Mouse (Mus musculus): ENCODE data around the gene Pcca.
A peak's percentile ranks its signal among the peaks of the same experiment; 100 is the strongest.

Gene Pcca

GRCm38 (mm10) chr14:122836221-122836620 lies 302.1 kb downstream of the Pcca start:
- DNase-seq (ENCODE audit: inconsistent ontology term) = peak; percentile 34

DNA sequence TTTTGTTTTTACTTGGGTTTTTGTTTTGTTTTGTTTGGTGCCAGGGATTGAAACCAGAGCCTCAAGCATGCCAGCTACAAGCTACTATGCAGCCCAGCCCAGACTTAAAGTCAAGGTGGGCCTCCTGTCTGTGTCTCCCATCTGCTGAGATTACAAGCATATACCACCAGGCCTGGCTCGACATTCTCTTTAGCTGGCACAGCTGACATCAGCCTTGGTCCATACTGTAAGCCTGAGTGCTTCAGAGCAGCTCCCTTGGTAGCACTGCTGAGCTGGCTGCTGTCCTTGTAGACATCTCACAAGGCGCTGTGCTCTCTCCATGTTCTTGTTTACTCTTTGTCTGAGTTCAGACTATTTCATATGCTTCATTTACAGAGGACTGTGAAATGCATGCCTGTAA lies 302.9 kb downstream of the Pcca start:
- DNase-seq (ENCODE audit: inconsistent ontology term) = no peak

- DNase-seq (ENCODE audit: inconsistent ontology term) = no peak
These were observed 318.5 kb downstream of the Pcca start for GRCm38 (mm10) chr14:122852506-122853057.

DNA sequence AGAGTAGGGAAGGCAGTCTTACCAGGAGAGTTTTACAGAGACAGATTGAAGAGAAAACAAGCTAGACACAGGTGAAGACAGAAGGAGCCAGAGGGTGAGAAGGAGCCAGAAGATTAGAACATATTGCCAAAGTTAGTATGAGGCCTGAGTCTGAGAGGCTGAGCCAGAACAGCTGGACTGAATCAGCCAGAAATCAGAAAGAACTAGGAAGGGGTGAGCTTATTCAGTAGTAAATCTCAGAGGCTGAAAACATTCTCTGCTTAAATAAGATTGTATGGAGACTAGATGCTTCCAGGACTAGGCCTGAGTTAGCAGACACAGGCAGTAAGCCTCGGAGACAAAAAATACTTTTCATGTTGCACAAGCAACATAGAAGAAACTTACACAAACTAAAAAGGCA lies 325.7 kb downstream of the Pcca start:
- no peak for DNase-seq (ENCODE audit: inconsistent ontology term)

DNA sequence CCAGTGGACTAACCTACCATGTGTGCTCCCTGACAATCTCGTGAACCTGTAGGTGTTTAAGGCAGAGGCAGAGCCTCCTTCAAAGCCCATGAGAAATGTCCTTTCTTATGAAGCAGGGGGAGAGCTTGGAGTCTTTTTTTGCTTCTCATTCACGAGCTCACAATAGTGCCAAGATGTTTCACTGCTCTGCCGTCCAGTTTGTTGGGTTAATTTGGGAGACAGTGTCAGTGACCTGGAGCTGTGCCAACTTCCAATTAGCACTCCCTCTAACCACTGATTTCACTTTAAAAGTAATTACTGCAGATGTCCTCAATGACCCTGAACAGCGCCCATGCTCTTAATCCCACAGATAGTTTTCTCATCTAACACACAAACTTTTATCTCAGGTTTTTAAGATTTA lies 328.5 kb downstream of the Pcca start:
- peak; percentile 83 for DNase-seq (ENCODE audit: inconsistent ontology term)

- no peak for DNase-seq (ENCODE audit: inconsistent ontology term)
These were observed 331.5 kb downstream of the Pcca start for GRCm38 (mm10) chr14:122865462-122866129.

DNA sequence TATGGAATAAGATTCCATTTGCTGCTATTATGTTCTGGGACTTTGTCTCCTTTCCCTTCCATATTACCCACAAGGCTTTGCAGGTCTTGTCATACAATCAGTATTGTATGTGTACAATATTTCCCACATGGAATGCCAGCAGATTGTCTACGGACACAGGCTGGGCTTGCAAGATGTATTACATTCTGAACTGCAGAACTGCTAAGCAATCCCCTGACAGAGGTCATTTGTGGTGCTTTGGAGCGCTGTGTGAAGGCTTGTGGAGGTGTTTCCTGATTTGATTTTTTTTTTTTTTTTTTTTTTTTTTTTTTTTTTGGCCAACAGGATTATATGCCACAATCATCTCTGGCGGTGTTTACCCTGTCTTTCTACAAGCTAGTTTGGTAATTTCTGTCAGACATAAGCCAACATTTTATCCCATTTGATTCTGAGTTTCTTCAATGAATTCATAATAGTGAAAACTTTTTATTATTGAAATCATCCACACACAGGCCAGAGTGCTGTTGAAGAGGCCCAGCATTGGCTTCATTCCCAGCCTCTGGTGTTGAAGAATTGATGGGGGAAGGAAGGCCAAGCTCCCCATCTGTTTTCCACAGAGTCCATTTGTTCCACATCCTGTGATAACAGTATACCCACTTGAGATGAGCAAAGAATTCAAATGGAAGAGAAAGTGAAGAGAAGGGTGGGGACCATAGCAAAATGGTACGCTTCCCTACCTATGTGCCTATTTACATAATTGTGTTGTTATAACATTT lies 333.6 kb downstream of the Pcca start:
- DNase-seq (ENCODE audit: inconsistent ontology term) = no peak

DNA sequence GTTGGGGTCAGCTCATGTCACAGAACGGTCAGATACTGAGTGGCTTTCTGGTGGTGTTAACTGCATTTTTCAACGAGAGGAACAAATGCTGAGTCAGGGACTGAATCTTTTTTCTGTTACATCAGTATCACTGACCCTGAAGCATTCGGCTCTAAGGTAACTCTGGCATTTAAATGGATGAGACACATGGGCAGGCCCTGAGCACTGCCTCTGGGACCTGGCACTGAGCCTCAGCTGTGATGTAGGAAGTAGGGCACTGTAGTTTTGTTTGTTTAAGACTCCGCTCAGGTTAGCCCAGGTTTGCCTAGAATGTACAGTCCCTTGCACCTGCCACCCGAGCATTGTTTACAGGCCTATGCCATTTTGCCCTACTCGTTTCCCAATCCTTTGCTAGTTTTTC lies 335.7 kb downstream of the Pcca start:
- no peak for DNase-seq (ENCODE audit: inconsistent ontology term)

DNA sequence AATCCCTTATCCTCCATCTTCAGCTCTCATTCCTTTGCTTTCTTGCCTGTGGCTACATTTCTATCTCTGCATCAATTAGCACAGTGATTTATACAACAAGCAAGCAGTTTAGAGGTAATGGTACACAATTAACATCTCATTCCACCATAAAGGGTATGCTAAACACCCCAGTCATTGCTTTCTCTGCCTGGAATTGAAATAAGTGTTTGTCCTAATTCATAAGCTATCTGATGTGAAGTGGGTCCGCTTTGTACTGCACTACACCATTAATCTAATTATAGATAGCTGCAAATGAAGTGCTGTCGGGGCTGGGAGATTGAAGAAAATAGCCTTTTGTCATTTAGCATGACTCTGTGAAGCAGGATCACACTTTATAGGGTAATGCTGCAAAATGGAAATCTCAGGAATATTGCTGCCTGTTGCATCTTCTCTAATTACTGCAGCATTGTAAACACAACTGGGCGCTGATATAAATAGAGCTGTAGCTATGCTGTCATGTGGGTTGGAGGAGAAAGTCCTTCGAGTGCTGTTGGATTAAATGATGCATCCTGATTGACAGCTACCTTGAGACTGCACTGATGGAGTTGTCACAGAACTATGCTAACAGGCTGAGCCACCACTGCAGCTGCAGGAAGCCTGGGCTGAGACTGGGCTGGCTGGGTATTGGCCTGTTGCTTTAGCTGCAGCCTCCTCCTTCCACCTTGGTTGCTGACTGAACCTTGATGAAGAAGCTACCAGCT lies 337.9 kb downstream of the Pcca start:
- DNase-seq (ENCODE audit: inconsistent ontology term) = no peak

GRCm38 (mm10) chr14:122872612-122873011 lies 338.5 kb downstream of the Pcca start:
- DNase-seq (ENCODE audit: inconsistent ontology term) = no peak

DNA sequence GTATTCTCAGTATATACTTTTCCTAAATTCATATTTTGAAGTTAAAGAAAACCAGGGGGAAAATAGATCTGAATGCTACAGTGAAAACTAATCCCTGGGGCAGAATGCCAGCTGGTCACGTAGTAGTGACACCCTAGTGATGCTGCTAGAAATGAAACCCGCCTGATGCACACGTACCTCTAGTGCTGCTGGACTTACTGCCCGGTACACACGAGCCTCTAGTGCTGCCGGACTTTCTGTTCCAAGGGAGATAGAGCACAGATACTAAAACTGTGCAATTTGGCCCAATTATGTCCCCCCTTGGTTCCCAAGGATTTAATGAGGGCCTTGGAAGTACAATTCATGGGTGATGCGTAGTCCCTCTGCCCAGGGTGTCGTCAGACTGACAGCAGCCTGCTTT lies 340.9 kb downstream of the Pcca start:
- DNase-seq (ENCODE audit: inconsistent ontology term) = no peak

GRCm38 (mm10) chr14:122875636-122876035 lies 341.5 kb downstream of the Pcca start:
- DNase-seq (ENCODE audit: inconsistent ontology term) = no peak

GRCm38 (mm10) chr14:122876163-122876562 lies 342.0 kb downstream of the Pcca start:
- peak; percentile 61 for DNase-seq (ENCODE audit: inconsistent ontology term)

GRCm38 (mm10) chr14:122876723-122877122 lies 342.6 kb downstream of the Pcca start:
- DNase-seq (ENCODE audit: inconsistent ontology term) = no peak

GRCm38 (mm10) chr14:122877787-122878186 lies 343.7 kb downstream of the Pcca start:
- no peak for DNase-seq (ENCODE audit: inconsistent ontology term)

DNA sequence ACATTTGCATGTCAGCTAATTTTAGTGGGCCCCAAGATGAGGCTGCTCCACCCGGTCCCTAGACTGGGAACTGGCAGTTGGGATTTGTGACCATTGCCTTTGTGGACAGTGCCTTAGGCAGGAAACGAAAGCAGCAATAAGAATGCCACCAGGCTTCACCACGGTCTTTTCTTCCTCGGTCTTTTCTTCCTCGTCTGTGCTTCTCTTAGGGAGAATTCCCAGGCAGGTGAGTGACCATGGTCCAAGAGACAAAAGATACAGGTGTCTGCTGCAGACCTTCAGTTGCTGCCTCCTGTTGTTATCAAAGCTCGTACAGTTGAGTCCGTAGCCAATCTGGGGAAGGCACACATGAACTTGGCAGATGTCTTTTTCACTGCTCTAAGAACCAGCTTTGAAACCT lies 346.2 kb downstream of the Pcca start:
- DNase-seq (ENCODE audit: inconsistent ontology term) = no peak

DNA sequence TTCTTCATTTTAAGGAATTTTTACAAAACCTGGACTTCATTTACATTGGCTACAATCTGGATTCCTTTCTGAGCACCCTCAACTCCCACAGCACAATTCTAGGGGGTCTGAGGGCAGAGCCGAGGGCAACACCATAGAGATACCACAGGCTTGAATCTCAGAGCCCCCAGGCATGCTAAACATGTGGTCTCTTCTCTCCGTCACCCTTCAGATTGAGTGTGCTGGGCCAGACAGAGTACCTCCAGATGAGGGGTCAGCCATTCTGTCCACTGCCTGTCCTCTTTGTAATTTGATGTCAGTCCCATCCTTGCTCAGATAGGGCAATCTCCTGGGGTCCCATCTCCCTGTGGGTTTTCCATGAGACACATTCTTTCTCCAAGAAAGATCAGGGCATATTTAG lies 347.6 kb downstream of the Pcca start:
- DNase-seq (ENCODE audit: inconsistent ontology term) = no peak

GRCm38 (mm10) chr14:122882201-122882639 lies 348.1 kb downstream of the Pcca start:
- no peak for DNase-seq (ENCODE audit: inconsistent ontology term)

DNA sequence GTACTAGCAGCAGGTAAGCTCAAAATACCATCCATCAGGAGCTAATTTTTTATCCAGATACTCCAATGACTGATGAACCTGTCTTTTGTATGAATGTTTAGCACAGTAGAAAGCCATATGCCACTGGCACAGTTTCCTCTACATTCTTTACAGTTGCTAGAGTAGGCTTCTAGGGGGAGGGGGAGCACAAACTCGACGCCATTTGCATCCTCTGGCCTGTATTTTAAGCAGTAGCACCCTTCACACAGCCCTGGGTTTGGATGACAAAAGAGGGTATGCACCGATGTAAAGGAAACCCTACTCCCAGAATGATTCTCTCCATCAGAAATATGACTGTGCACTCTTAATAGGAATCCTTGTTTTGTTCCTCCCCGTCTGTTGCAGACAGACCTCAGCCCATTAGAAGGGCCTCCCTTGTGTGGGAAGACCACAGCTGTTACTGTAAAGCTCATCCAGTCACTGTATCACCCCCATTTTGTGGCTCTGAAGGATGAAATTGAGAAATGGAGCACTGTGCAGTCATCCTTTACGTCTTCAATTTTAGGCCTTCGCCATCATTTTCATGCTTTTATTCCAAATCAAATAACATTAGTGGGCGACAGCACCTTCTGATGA lies 348.8 kb downstream of the Pcca start:
- no peak for DNase-seq (ENCODE audit: inconsistent ontology term)

GRCm38 (mm10) chr14:122883410-122883806 lies 349.3 kb downstream of the Pcca start:
- DNase-seq (ENCODE audit: inconsistent ontology term) = no peak

DNA sequence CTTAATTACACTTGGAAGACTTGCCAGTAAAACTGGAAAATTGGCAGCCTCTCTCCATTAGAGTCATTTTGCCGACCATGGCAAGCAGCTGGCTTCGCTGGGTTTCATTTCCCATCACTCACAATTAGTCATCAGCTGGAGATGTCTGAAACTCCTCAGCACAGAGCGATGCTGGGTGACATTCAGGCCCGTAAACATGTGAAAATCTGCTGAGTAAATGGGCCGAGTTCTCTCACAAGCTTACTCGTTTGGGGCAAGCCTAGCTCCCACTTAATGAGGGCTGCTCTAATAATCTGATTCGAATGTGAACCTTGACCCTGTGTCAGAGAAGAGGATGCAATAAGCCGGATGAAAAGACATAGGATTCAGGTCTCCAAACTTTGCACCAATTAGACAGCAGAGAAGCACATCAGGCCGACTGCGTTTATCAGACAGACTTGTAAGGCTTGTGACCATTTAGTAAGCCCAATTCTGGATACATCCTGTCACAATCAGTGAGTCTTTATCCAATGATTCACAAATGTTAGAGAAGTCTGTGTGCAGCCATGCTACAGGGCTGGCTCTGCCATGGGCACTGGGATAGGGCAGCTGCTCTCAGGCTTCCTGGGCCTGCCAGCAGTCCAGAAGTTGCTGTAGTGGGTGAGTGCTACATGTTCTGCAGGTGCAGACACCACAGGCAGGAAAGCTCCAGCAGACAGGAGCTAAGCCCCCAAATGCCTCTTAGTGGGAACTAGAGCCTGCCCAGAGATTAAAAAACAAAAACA lies 349.9 kb downstream of the Pcca start:
- DNase-seq (ENCODE audit: inconsistent ontology term) = peak; percentile 92
